Mouse (Mus musculus): ENCODE measurements at regions not wholly inside any gene's neighbourhood (a gene's known extent, or its start where the extent isn't known, plus 50 kb on each side); places are given as distances from the start of the nearest gene placed in this dataset.

GRCm38 (mm10) chr1:119256097-119256473, 166.0 kb downstream of the Inhbb start:
- DNase-seq: no peak

DNA sequence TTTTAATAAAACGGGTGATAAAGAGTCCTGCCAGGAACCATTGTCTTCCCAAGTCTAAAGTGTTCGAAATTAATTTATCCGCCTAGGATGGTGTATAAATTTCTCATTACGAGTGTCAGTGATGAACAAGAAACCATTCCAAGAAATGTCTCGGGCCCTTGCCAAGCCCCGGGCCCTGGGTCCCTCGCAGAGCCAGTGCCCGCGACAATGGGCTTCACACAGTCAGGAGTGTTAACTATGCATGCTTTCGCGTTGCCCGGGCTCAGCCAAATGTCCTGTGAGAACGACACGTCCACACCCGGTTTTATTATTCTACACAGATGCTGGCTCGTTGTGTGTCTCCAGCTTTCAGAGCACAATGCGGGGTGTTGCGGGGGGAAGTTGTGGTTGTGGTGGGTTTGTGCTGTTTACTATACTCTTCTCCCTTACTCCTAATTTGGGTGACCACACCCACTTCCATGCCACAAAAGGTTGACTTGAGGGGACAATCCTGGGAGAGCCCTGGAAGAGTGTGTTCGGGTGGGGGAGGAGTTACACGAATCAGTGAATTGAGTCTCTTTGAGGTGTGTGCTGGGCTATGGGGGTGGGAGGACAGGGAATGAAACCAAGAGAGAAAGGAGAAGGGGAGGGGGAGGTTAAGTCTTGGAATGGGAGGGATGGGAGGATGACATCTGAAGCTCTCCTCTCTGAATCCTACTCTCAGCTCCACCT, 166.5 kb downstream of the Inhbb start:
- no peak for DNase-seq

GRCm38 (mm10) chr1:119254928-119255327, 167.1 kb downstream of the Inhbb start:
- DNase-seq: no peak

DNA sequence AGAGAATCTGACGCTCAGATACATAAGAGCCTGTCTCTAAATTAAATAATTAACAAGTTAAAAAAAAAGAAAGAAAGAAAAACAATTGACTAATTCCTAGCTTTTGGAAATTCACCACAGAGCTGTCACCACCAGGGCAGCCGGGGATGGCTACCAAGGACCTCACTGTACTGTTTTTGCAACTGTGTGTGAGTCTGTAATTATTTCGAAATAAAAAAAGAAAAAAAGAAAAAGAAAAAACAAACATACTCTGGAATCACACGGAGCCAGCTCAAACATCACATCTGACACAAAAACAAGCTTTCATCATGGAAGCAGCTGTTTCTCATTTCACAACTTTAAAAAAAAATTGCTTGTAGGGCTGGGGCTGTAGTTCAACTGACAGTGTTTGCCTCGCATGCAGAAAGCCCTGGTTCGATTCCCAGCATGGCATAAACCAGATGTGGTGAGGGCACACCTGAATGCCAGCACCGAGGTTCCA, 168.6 kb downstream of the Inhbb start:
- peak; percentile 51 for DNase-seq

- DNase-seq: no peak
Measured at GRCm38 (mm10) chr1:119252403-119252802, 169.6 kb downstream of the Inhbb start.

DNA sequence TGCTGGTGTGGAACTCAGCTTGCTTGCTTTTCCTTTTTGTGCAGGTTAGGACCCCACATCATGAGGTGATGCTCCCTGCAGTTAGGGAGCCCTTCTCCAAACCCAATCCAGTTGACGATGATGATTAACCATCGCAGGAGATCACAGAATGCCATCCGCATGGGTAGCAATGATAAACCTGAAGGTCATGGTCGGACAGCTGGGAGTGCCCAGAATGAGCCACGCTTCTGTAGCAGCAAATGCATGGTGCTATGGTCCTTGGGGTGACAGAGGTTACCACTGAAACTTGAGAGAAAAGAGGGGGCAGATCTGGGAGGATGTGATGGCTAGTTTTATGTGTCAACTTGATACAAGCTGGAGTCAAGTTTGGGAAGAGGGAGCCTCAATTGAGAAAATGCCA, 170.3 kb downstream of the Inhbb start:
- DNase-seq: no peak

DNA sequence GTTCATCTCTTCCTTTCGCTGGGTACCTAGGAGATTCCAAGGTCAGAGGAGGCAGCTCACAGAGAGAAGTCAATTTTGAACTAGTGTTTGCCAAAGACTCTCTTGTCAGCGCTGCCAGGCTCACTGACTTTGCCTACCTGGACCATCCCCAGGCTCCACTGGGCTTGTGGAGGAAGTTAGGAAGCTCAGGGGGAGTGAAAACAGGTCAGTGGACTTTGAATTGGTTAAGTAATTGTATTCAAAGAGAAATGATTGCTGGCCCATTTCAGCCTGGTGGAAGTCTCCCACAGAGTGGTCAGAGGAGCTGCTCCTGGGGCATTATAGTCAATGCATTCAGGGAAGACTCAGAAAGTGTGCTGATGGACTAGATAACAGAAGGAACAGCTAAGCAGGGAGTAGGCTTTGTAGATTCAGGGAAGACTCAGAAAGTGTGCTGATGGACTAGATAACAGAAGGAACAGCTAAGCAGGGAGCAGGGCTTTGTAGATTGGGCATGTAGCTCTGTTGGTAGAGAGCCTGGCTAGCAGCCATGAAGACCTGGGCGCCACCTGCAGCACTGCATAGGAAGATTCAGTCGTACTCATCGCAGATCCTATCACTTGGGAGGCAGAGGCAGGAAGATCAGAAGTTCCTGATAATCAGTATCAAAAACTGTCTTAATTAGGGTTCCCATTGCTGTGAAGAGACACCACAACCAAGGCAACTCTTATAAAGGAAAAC, 173.1 kb downstream of the Inhbb start:
- DNase-seq: no peak

- DNase-seq: no peak
Measured at GRCm38 (mm10) chr1:119247117-119247516, 174.9 kb downstream of the Inhbb start.

DNA sequence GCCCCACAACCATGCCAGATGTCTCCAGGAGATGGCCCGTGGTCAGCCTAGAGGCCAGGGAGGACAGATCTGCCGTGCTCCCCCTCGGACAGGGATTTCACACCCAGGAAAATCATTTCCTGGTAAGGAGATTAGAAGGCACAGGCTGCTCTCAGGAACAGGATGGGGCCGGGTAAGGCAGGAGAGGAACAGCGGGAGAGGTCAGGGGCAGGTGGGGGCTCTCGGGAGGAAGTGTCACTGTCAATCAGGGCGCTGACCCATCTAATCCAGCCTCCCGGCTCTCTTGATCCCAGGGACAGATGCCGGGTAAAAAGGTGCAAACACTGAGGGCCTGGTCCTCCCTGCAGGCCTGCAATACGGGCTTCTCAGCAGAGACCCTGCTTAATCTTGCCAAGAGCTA, 183.6 kb downstream of the Inhbb start:
- no peak for DNase-seq

- no peak for DNase-seq
Measured at GRCm38 (mm10) chr1:119236787-119237186, 183.4 kb upstream of the Gli2 start.

DNA sequence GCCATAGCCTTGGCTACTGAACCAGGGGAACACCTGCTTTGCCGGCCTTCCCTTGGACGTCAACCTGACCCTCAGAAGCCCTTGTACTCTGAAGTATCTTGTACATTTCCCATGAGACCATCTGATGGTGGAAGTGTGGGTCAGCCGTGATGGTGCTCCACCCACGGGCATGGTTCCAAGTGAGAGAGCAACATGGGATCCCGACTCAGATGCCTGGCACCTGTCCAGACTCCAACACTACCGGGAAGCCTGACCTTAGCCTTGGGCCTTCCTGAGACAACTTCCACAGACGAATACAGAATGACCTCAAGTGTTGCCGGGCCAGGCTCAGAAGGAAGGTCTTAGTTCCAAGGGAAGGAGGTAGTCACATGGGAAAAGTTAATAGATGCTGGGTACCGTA, 181.0 kb upstream of the Gli2 start:
- DNase-seq: peak; percentile 81

GRCm38 (mm10) chr1:119226996-119227395, 173.6 kb upstream of the Gli2 start:
- no peak for DNase-seq

DNA sequence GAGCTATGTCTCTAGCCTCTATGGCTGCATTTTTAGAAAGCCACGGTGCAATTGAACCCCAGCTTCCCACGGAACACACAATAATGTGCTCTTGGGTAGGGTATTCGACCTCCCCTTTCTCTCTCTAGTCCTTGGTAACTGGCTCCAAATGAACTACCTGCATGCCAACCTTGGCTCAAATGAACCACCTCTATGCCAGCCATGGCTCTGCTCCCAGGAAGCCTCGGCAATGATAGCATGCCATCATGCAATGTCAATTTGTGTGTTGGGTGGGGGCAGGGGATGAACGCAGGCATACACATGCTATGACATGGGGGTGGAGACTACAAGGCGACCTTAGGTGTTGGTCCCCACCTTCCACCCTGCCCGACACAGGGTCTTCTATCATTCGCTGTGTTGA, 170.5 kb upstream of the Gli2 start:
- no peak for DNase-seq

DNA sequence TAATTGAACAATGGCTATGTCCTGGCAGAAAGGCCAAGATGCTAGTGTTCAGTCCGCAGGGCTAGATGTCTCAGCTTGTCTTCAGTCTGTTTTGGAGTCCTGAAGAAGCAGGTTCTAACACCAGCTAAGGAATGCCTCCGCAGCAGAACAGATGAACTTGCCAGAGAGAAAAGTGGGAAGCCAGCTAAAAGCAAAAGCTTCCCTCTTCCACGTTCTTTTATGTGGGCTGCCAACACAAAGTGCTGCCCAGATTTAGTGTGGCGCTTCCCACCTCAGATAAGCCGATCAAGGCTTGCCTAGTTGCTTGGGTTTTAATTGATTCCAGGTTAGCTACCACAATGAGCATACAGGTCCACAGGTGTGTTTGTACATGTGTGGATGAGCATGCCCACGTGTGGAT, 168.5 kb upstream of the Gli2 start:
- DNase-seq: no peak

GRCm38 (mm10) chr1:119221012-119221411, 167.6 kb upstream of the Gli2 start:
- DNase-seq: no peak

DNA sequence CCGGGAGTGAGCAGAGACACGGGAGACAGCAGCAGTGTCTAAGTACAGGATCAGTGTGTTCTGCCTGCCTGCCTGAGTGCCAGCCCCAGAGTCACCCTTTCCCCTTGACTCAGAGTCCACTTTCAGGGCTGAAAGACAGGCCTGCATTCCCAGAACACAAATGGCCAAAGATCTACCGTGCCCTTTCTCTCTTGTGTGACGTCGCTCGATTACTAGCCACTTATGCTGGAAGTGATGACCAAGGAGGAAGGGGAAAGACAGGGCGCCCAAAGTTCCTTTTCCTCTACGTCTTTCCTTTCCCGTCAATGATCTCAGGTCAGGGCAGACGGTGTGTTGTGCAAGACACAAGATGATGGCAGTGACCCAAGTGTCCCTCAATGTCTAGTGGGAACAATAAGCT, 166.4 kb upstream of the Gli2 start:
- peak; percentile 64 for DNase-seq

DNA sequence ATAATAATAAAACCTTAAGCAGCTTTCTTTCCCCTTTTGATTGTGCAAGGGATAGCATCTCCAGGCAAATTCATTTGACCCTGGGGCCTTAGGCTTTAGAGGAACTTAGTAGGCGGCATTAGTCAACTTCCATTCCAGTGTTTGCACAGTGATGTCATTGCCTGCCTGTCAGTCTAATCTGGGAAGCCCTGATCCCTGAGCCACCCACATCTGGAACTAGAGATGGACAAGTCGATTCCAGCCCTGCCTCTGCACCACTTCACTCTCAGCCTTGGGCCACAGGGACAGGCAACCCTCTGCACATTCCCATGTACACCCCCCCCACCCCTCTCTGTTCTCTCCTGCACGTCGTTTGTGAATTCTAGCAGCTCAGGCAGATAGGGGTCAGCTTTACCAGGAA, 164.0 kb upstream of the Gli2 start:
- DNase-seq: no peak

GRCm38 (mm10) chr1:119209607-119210007, 156.2 kb upstream of the Gli2 start:
- peak; percentile 73 for DNase-seq

- no peak for DNase-seq
Measured at GRCm38 (mm10) chr1:119202456-119202855, 149.0 kb upstream of the Gli2 start.

DNA sequence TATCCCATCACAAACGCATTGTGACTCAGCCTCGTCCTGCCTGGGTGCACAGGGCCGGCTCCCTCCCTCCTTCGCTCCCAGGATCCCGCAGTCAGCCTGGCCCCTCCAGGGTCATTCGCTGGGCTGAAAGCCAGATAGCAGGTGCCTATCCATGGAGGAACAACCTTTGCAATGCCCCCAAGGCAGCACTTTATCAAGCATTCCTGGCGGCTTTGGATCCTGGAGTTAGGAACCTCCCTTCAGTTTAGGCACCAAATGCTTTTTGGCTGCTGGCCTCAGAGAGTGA, 143.9 kb upstream of the Gli2 start:
- DNase-seq: peak; percentile 85

DNA sequence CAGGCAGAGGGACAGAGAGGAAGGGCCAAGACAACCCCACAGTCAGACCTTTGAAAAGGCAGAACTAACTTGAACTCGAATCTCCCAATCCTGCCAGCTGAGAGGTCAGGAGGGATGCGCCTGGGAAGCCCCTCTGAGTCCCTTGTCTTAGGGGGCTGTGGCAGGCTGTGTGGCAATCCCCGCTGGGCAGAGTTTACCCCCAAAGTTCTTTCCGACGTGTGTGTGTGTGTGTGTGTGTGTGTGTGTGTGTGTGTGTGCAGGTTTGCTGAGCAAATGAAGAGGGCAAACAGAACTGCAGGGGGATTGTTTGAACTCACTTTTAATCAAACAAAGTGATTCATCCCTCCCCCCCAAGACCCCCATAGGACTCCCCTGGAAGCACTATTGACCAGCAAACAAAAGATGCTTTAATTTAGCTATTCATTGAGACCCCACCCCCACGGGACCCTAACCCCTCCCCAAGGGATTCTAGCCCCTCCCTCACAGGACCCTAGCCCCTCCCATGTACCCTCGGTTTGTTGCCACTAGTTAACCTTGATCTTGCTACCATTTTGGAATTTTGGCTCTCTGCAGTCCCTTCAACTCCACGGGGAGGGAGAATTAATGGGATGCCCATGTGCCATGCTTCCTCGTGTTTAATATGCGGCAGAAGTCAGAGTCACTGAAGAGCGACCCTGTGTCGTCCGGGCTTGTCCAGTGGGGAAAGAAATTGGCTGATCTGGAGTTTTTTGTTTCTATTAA, 143.4 kb upstream of the Gli2 start:
- DNase-seq: no peak

GRCm38 (mm10) chr1:119194533-119194932, 141.1 kb upstream of the Gli2 start:
- DNase-seq: no peak

DNA sequence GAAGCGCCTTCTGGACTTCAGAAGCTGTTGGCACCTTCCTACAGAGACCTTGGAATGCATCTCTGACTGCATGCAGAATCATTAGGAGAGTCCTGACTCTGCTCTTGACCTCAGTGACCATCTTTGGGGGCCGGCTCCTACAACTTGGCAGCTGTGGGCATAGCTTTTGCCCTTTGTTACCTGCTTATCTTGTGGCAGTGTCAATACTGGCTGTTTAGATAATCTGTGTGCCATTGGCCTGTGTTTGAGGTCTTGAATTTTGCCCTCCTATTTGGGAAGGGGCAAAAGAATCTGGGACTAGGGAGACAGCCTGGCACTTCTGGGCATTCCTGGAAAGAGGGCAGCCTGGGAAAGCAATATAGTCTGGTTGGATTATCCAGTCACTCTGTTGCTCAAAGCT, 137.8 kb upstream of the Gli2 start:
- DNase-seq: no peak
